Mouse (Mus musculus): ENCODE results near the gene Cd22. TPM values are rescaled to one million over a fixed set of nuclear protein-coding genes. Genes with fewer than 3 reads are reported as not detected.

Gene Cd22
- total RNA-seq, 2 experiments from 2014 or later = 19.6 TPM; not detected in 1

GRCm38 (mm10) chr7:30826660-30827059, 53.5 kb downstream of the Cd22 start:
- ATAC-seq (replicated peaks; ENCODE audit: low FRiP score, poor library complexity, severe bottlenecking) = no peak

- no peak for ATAC-seq (replicated peaks; ENCODE audit: low FRiP score, poor library complexity, severe bottlenecking)
These were observed 55.8 kb downstream of the Cd22 start for GRCm38 (mm10) chr7:30824306-30824705.

GRCm38 (mm10) chr7:30823675-30824074, 56.5 kb downstream of the Cd22 start, which contains the start of gene Ffar2:
Ffar2 (minus strand) TSS chr7:30823775.
- ATAC-seq (replicated peaks; ENCODE audit: low FRiP score, poor library complexity, severe bottlenecking) = no peak

GRCm38 (mm10) chr7:30821532-30821931, 58.6 kb downstream of the Cd22 start:
- no peak for ATAC-seq (replicated peaks; ENCODE audit: low FRiP score, poor library complexity, severe bottlenecking)

GRCm38 (mm10) chr7:30820854-30821445, 59.2 kb downstream of the Cd22 start:
- ATAC-seq (replicated peaks; ENCODE audit: low FRiP score, poor library complexity, severe bottlenecking) = no peak

GRCm38 (mm10) chr7:30820131-30820530, 60.0 kb downstream of the Cd22 start:
- ATAC-seq (replicated peaks; ENCODE audit: low FRiP score, poor library complexity, severe bottlenecking) = no peak

Other genes with a start within 250 kb of the Cd22 start
- gene Etv2, start 244.5 kb downstream of the Cd22 start, total RNA-seq (2015; ENCODE audit: low replicate concordance) = not detected in 2 replicates
- not detected in 2 replicates for gene Etv2, start 244.5 kb downstream of the Cd22 start, total RNA-seq (2017; ENCODE audit: low replicate concordance)
- gene Rbm42, start 230.0 kb downstream of the Cd22 start, total RNA-seq (2015; ENCODE audit: low replicate concordance) = 12.3 and 22.5 TPM in 2 replicates
- gene Rbm42, start 230.0 kb downstream of the Cd22 start, total RNA-seq (2017; ENCODE audit: low replicate concordance) = 14.0 and 15.1 TPM in 2 replicates
- gene Haus5, start 215.3 kb downstream of the Cd22 start, total RNA-seq (2015; ENCODE audit: low replicate concordance) = 1.5 and 9.2 TPM in 2 replicates
- 10.5 and 13.7 TPM in 2 replicates for gene Haus5, start 215.3 kb downstream of the Cd22 start, total RNA-seq (2017; ENCODE audit: low replicate concordance)
- gene Pmis2, start 208.7 kb downstream of the Cd22 start, total RNA-seq (2015; ENCODE audit: low replicate concordance) = not detected in 2 replicates
- not detected in 2 replicates for gene Pmis2, start 208.7 kb downstream of the Cd22 start, total RNA-seq (2017; ENCODE audit: low replicate concordance)
- not detected in 2 replicates for gene 2200002J24Rik, start 181.4 kb downstream of the Cd22 start, total RNA-seq (2015; ENCODE audit: low replicate concordance)
- gene 2200002J24Rik, start 181.4 kb downstream of the Cd22 start, total RNA-seq (2017; ENCODE audit: low replicate concordance) = not detected in 2 replicates
- not detected in 2 replicates for gene Atp4a, start 168.1 kb downstream of the Cd22 start, total RNA-seq (2015; ENCODE audit: low replicate concordance)
- gene Atp4a, start 168.1 kb downstream of the Cd22 start, total RNA-seq (2017; ENCODE audit: low replicate concordance) = 0.14 and 0.68 TPM in 2 replicates
- 28.4 and 42.4 TPM in 2 replicates for gene Tmem147, start 150.8 kb downstream of the Cd22 start, total RNA-seq (2015; ENCODE audit: low replicate concordance)
- 9.4 and 12.8 TPM in 2 replicates for gene Tmem147, start 150.8 kb downstream of the Cd22 start, total RNA-seq (2017; ENCODE audit: low replicate concordance)
- gene Gapdhs, start 136.7 kb downstream of the Cd22 start, total RNA-seq (2015; ENCODE audit: low replicate concordance) = not detected in 2 replicates
- not detected in 2 replicates for gene Gapdhs, start 136.7 kb downstream of the Cd22 start, total RNA-seq (2017; ENCODE audit: low replicate concordance)
- gene Sbsn, start 128.9 kb downstream of the Cd22 start, total RNA-seq (2015; ENCODE audit: low replicate concordance) = not detected in 2 replicates
- not detected in 2 replicates for gene Sbsn, start 128.9 kb downstream of the Cd22 start, total RNA-seq (2017; ENCODE audit: low replicate concordance)
- gene Dmkn, start 116.6 kb downstream of the Cd22 start, total RNA-seq (2015; ENCODE audit: low replicate concordance) = 7.7 and 29.0 TPM in 2 replicates
- 5.3 and 10.9 TPM in 2 replicates for gene Dmkn, start 116.6 kb downstream of the Cd22 start, total RNA-seq (2017; ENCODE audit: low replicate concordance)
- gene Krtdap, start 92.4 kb downstream of the Cd22 start, total RNA-seq (2015; ENCODE audit: low replicate concordance) = not detected in 2 replicates
- not detected in 2 replicates for gene Krtdap, start 92.4 kb downstream of the Cd22 start, total RNA-seq (2017; ENCODE audit: low replicate concordance)
- 8.1 and 11.1 TPM in 2 replicates for gene Ffar2, start 56.6 kb downstream of the Cd22 start, total RNA-seq (2015; ENCODE audit: low replicate concordance)
- gene Ffar2, start 56.6 kb downstream of the Cd22 start, total RNA-seq (2017; ENCODE audit: low replicate concordance) = 10.6 and 12.3 TPM in 2 replicates
- not detected in 2 replicates for gene Ffar3, start 24.2 kb downstream of the Cd22 start, total RNA-seq (2015; ENCODE audit: low replicate concordance)
- not detected in 2 replicates for gene Ffar3, start 24.2 kb downstream of the Cd22 start, total RNA-seq (2017; ENCODE audit: low replicate concordance)
- not detected in 2 replicates for gene Ffar1, start 18.8 kb downstream of the Cd22 start, total RNA-seq (2015; ENCODE audit: low replicate concordance)
- gene Ffar1, start 18.8 kb downstream of the Cd22 start, total RNA-seq (2017; ENCODE audit: low replicate concordance) = not detected in 2 replicates
- gene Mag, start 34.5 kb upstream of the Cd22 start, total RNA-seq (2015; ENCODE audit: low replicate concordance) = not detected in 2 replicates
- gene Mag, start 34.5 kb upstream of the Cd22 start, total RNA-seq (2017; ENCODE audit: low replicate concordance) = 0.70 TPM in 1 of 2 replicates, not detected in the other
- not detected in 2 replicates for gene Hamp2, start 44.3 kb upstream of the Cd22 start, total RNA-seq (2015; ENCODE audit: low replicate concordance)
- not detected in 2 replicates for gene Hamp2, start 44.3 kb upstream of the Cd22 start, total RNA-seq (2017; ENCODE audit: low replicate concordance)
- not detected in 2 replicates for gene Hamp, start 63.7 kb upstream of the Cd22 start, total RNA-seq (2015; ENCODE audit: low replicate concordance)
- gene Hamp, start 63.7 kb upstream of the Cd22 start, total RNA-seq (2017; ENCODE audit: low replicate concordance) = not detected in 2 replicates
- 36.5 and 39.3 TPM in 2 replicates for gene Usf2, start 76.5 kb upstream of the Cd22 start, total RNA-seq (2015; ENCODE audit: low replicate concordance)
- gene Usf2, start 76.5 kb upstream of the Cd22 start, total RNA-seq (2017; ENCODE audit: low replicate concordance) = 47.0 and 47.3 TPM in 2 replicates
- 2.9 TPM in 1 of 2 replicates, not detected in the other for gene Lsr, start 93.1 kb upstream of the Cd22 start, total RNA-seq (2015; ENCODE audit: low replicate concordance)
- gene Lsr, start 93.1 kb upstream of the Cd22 start, total RNA-seq (2017; ENCODE audit: low replicate concordance) = 0.70 and 0.77 TPM in 2 replicates
- not detected in 2 replicates for gene Fam187b, start 93.4 kb upstream of the Cd22 start, total RNA-seq (2015; ENCODE audit: low replicate concordance)
- not detected in 2 replicates for gene Fam187b, start 93.4 kb upstream of the Cd22 start, total RNA-seq (2017; ENCODE audit: low replicate concordance)
- 183 and 286 TPM in 2 replicates for gene Fxyd5, start 162.1 kb upstream of the Cd22 start, total RNA-seq (2015; ENCODE audit: low replicate concordance)
- 67.1 and 90.7 TPM in 2 replicates for gene Fxyd5, start 162.1 kb upstream of the Cd22 start, total RNA-seq (2017; ENCODE audit: low replicate concordance)
- gene Fxyd7, start 171.1 kb upstream of the Cd22 start, total RNA-seq (2015; ENCODE audit: low replicate concordance) = not detected in 2 replicates
- gene Fxyd7, start 171.1 kb upstream of the Cd22 start, total RNA-seq (2017; ENCODE audit: low replicate concordance) = not detected in 2 replicates
- not detected in 2 replicates for gene Fxyd1, start 176.9 kb upstream of the Cd22 start, total RNA-seq (2015; ENCODE audit: low replicate concordance)
- not detected in 2 replicates for gene Fxyd1, start 176.9 kb upstream of the Cd22 start, total RNA-seq (2017; ENCODE audit: low replicate concordance)
- gene Lgi4, start 179.0 kb upstream of the Cd22 start, total RNA-seq (2015; ENCODE audit: low replicate concordance) = not detected in 2 replicates
- not detected in 2 replicates for gene Lgi4, start 179.0 kb upstream of the Cd22 start, total RNA-seq (2017; ENCODE audit: low replicate concordance)
- gene Fxyd3, start 196.4 kb upstream of the Cd22 start, total RNA-seq (2015; ENCODE audit: low replicate concordance) = not detected in 2 replicates
- gene Fxyd3, start 196.4 kb upstream of the Cd22 start, total RNA-seq (2017; ENCODE audit: low replicate concordance) = not detected in 2 replicates
- gene Hpn, start 234.9 kb upstream of the Cd22 start, total RNA-seq (2015; ENCODE audit: low replicate concordance) = 4.0 and 10.0 TPM in 2 replicates
- gene Hpn, start 234.9 kb upstream of the Cd22 start, total RNA-seq (2017; ENCODE audit: low replicate concordance) = 0.77 and 6.7 TPM in 2 replicates
- gene Scn1b, start 246.7 kb upstream of the Cd22 start, total RNA-seq (2015; ENCODE audit: low replicate concordance) = 1.2 TPM in 1 of 2 replicates, not detected in the other
- 1.2 TPM in 1 of 2 replicates, not detected in the other for gene Scn1b, start 246.7 kb upstream of the Cd22 start, total RNA-seq (2017; ENCODE audit: low replicate concordance)